Mouse (Mus musculus) neural tube, postnatal 0 days (tissue): ENCODE data around the gene Samhd1. TPM values are rescaled to one million over a fixed set of nuclear protein-coding genes. Genes with fewer than 3 reads are reported as not detected.

ENCODE experiments used
- polyA plus RNA-seq: library from polyadenylated mRNA; unstranded; fragments of >200 nt; fragmentation: Nextera tagmentation; extraction: Ambion mirVana; gene quantifications from 2 replicates; pipeline ENCODE4 v1.2.1, GENCODE M21; 2015

The Samhd1 gene
- polyA plus RNA-seq = 11.5 and 13.9 TPM in 2 replicates

GRCm38 (mm10) chr2:157135014-157135413 is at the start of gene Samhd1:
Gene Samhd1 (minus strand): TSS chr2:157135265.

GRCm38 (mm10) chr2:157086796-157087195 is 48.3 kb downstream of the Samhd1 start, which contains the start of gene Tldc2:
Gene Tldc2 (plus strand): TSS chr2:157087055.

GRCm38 (mm10) chr2:157078793-157079700 is 56.0 kb downstream of the Samhd1 start, which contains the start of gene Soga1:
Gene Soga1 (minus strand): TSS chr2:157079254.

Other genes starting within 250 kb of the Samhd1 start
- gene Sla2, start 248.1 kb downstream of the Samhd1 start, polyA plus RNA-seq = 0.08 and 0.20 TPM in 2 replicates
- gene Ndrg3, start 143.2 kb downstream of the Samhd1 start, polyA plus RNA-seq = 180 and 188 TPM in 2 replicates
- gene Dsn1, start 128.1 kb downstream of the Samhd1 start, polyA plus RNA-seq = 6.7 TPM in 2 replicates
- 3.2 and 4.2 TPM in 2 replicates for gene Soga1, start 56.0 kb downstream of the Samhd1 start, polyA plus RNA-seq
- gene Tldc2, start 48.2 kb downstream of the Samhd1 start, polyA plus RNA-seq = 0.36 and 0.41 TPM in 2 replicates
- gene Rbl1, start 69.3 kb upstream of the Samhd1 start, polyA plus RNA-seq = 4.0 and 5.4 TPM in 2 replicates
- gene Rpn2, start 143.8 kb upstream of the Samhd1 start, polyA plus RNA-seq = 187 and 193 TPM in 2 replicates
- gene Mroh8, start 144.3 kb upstream of the Samhd1 start, polyA plus RNA-seq = 0.35 and 0.42 TPM in 2 replicates
- gene Ghrh, start 212.2 kb upstream of the Samhd1 start, polyA plus RNA-seq = 0.52 and 0.68 TPM in 2 replicates
- 133 and 140 TPM in 2 replicates for gene Manbal, start 232.3 kb upstream of the Samhd1 start, polyA plus RNA-seq